ENCODE assay signal across 10 mouse cellular contexts in genomic region chr5:149264405-149264804, GRCm38 (mm10). TPM values are rescaled to one million over a fixed set of nuclear protein-coding genes. Genes with fewer than 3 reads are reported as not detected.
A peak's percentile ranks its signal among the peaks of the same experiment; 100 is the strongest.
DNase-seq lines count a peak whose midpoint lies in the region; ATAC-seq and TF ChIP-seq lines count a peak whose summit lies in the region.
"Had no signal": no experiment of that assay in that cellular context is flagged by ENCODE, and none has a peak within 500 bp of the region (broad histone marks: within the 10 kb centered on the region; RNA-seq: fewer than 3 reads in every experiment).

TSS of gene Alox5ap (plus strand) at chr5:149264767.

- 50% methylated on average over 4 of the region's 4 CpGs for WGBS in lung, postnatal 0 days

- H3K36me3 ChIP-seq in lung, postnatal 0 days (ENCODE audit: insufficient read depth, low read length) = no peaks in the 10 kb centered on the region

- no peak for ATAC-seq in lung, postnatal 0 days
- ATAC-seq in megakaryocyte progenitor cell, adult 5-6 weeks (replicated peaks; ENCODE audit: poor library complexity) = peak; percentile 36

- H3K4me3 ChIP-seq in gastrocnemius, adult 2 months = peak within 1 kb of the TSS; percentile 48
- no peak within 1 kb of the TSS for H3K4me3 ChIP-seq in lung, postnatal 0 days (ENCODE audit: low read depth, low read length)

- no peaks in the 10 kb centered on the region for H3K9me3 ChIP-seq in lung, postnatal 0 days (ENCODE audit: low read length)

- no peaks in the 10 kb centered on the region for H3K4me1 ChIP-seq in lung, postnatal 0 days (ENCODE audit: insufficient read depth, low read depth, low read length)

- H3K9ac ChIP-seq in lung, postnatal 0 days (replicated peaks; ENCODE audit: low read depth) = no peak within 1 kb of the TSS

- no peak for DNase-seq in gastrocnemius, adult 2 months
- no peak for DNase-seq in gastrocnemius, postnatal 10 days
- DNase-seq in lung, postnatal 0 days (ENCODE audit: low spot score) = no peak
- no peak for DNase-seq in lung, adult 18-20 months
- no peak for DNase-seq in heart, postnatal 10 days
- DNase-seq in right cerebral cortex, postnatal 25 days = no peak
- DNase-seq in spleen, postnatal 10 days (ENCODE audit: low spot score in 2 of 2) = no peak
- DNase-seq: cerebellum, postnatal 36 days; kidney, postnatal 10 days had no signal

- TF ChIP-seq CTCF in gastrocnemius, adult 2 months (IDR thresholded peaks at IDR 0.05) = no peak
- no peak for TF ChIP-seq CTCF in lung, postnatal 0 days (IDR thresholded peaks at IDR 0.05)

- no peaks in the 10 kb centered on the region for H3K27me3 ChIP-seq in lung, postnatal 0 days (replicated peaks; ENCODE audit: insufficient read depth, low read length)

- intact Hi-C loops in gastrocnemius, adult 2 months (cut with DNase I) = no loop called here
- intact Hi-C loops in heart, postnatal 10 days (cut with DNase I) = no loop called here

- H3K27ac ChIP-seq in gastrocnemius, adult 2 months = peak within 1 kb of the TSS; percentile 38
- H3K27ac ChIP-seq in lung, postnatal 0 days (ENCODE audit: low read length) = no peak within 1 kb of the TSS

- H3K4me2 ChIP-seq in lung, postnatal 0 days (replicated peaks; ENCODE audit: low read depth, low read length) = no peak within 1 kb of the TSS

- TF ChIP-seq EP300 in lung, postnatal 0 days (IDR thresholded peaks at IDR 0.05) = no peak

RNA-seq across cellular contexts. Expression of gene Alox5ap, which starts in this region (rescaled TPM):
- total RNA-seq in gastrocnemius, adult 2 months (2021) = 1 to 10 TPM; 4.1 to 5.1 TPM
- 10 to 100 TPM in 1 of 2 experiments, 1 to 10 TPM in 1; 7.3 to 10.5 TPM for total RNA-seq in gastrocnemius, postnatal 10 days (2021)
- 59.6 and 76.9 TPM in 2 replicates for polyA plus RNA-seq in lung, postnatal 0 days (2015; fragmentation: Nextera tagmentation; extraction: Ambion mirVana)
- 10 to 100 TPM; 10.1 to 12.0 TPM for total RNA-seq in heart, postnatal 10 days (2021)
- total RNA-seq in megakaryocyte progenitor cell, adult 5-6 weeks (2015) = 426 and 442 TPM in 2 replicates
- 320 and 453 TPM in 2 replicates for total RNA-seq in megakaryocyte progenitor cell, adult 5-6 weeks (2017)

Comparison
In these comparisons a context has a peak if more than half of its experiments do, and no peak if none do; other contexts are left out.
1. RNA of gene Alox5ap (total RNA-seq): 320 to 453 TPM in megakaryocyte progenitor cell, adult 5-6 weeks; 10.1 to 12.0 TPM in heart, postnatal 10 days, 7.3 to 10.5 TPM in gastrocnemius, postnatal 10 days and 4.1 to 5.1 TPM in gastrocnemius, adult 2 months; every median in the first group is over 10 times any median in the second.